Mouse (Mus musculus) hindbrain, embryonic 14.5 days (tissue): Measurements from ENCODE around the gene Sema3b. TPM values are rescaled to one million over a fixed set of nuclear protein-coding genes. Genes with fewer than 3 reads are reported as not detected.

Experiments
- ATAC-seq: fragments of 200-750 bp; cut with Nextera tagmentation; 2 replicates; pipeline ENCODE4 v1.8.0; 2017; ENCODE audit warnings: moderate number of reproducible peaks, mild to moderate bottlenecking, moderate TSS enrichment, moderate library complexity; ENCODE audit not compliant: low FRiP score
- DNase-seq: peaks from one replicate; pipeline ENCODE4 v3.0.0-alpha.2; 2015; ENCODE audit warnings: low spot score
- H3K27ac ChIP-seq: fragments of 300-500 bp; sonication (generic); 2 replicates; pipeline ENCODE4 v1.5.1; 2014; ENCODE audit warnings: mild to moderate bottlenecking, moderate library complexity
- H3K27me3 ChIP-seq: fragments of 300-500 bp; sonication (generic); 2 replicates; pipeline ENCODE4 v1.6.1; 2014; ENCODE audit warnings: mild to moderate bottlenecking, low read length, mixed read lengths; ENCODE audit not compliant: control insufficient read depth, insufficient read depth
- H3K36me3 ChIP-seq: fragments of 300-500 bp; sonication (generic); replicated peaks from 2 replicates; pipeline ENCODE4 v1.6.1; 2014; ENCODE audit not compliant: control insufficient read depth, insufficient read depth
- H3K4me1 ChIP-seq: fragments of 300-500 bp; sonication (generic); replicated peaks from 2 replicates; pipeline ENCODE4 v1.6.1; 2014; ENCODE audit warnings: antibody characterized with exemption, low read length, mixed read lengths; ENCODE audit not compliant: control insufficient read depth, insufficient read depth
- H3K4me2 ChIP-seq: fragments of 300-500 bp; sonication (generic); replicated peaks from 2 replicates; pipeline ENCODE4 v1.6.1; 2014; ENCODE audit warnings: mild to moderate bottlenecking, moderate library complexity
- H3K4me3 ChIP-seq: fragments of 300-500 bp; sonication (generic); replicated peaks from 2 replicates; pipeline ENCODE4 v1.5.1; 2014; ENCODE audit warnings: mild to moderate bottlenecking, low read length
- H3K9ac ChIP-seq: fragments of 300-500 bp; sonication (generic); 2 replicates; pipeline ENCODE4 v1.6.1; 2014
- H3K9me3 ChIP-seq: fragments of 300-500 bp; sonication (generic); 2 replicates; pipeline ENCODE4 v1.6.1; 2016; ENCODE audit warnings: low read length; ENCODE audit not compliant: control insufficient read depth
- WGBS: fragments of 180-500 bp; shearing (Covaris S2); extraction: QIAGEN DNeasy Blood & Tissue Kit; methylation state at CpG from one replicate; pipeline ENCODE4 v1.1.7; 2014; 5-methylcytosine and 5-hydroxymethylcytosine counted together
- polyA plus RNA-seq: library from polyadenylated mRNA; unstranded; fragments of >200 nt; fragmentation: Nextera tagmentation; extraction: Ambion mirVana; gene quantifications from 2 replicates; pipeline ENCODE4 v1.2.1, GENCODE M21; 2014

The Sema3b gene
- polyA plus RNA-seq, 1 experiment from 2014 or later, result 4.5 TPM

GRCm38 (mm10) chr9:107590058-107590772 lies 18.8 kb downstream of the Sema3b start:
- ATAC-seq (no peak), DNase-seq (no peak)
- no peak overlapping the region for H3K27ac ChIP-seq
- H3K9me3 ChIP-seq, result no peaks in the 10 kb centered on the region
- 94% methylated on average over 25 of the region's 25 CpGs for WGBS
- H3K4me2 ChIP-seq, result no peak overlapping the region
- peaks cover 36% of the 10 kb centered on the region for H3K36me3 ChIP-seq
- no peaks in the 10 kb centered on the region for H3K27me3 ChIP-seq
- H3K4me3 ChIP-seq, result no peak overlapping the region
- H3K4me1 ChIP-seq, result peaks cover 9% of the 10 kb centered on the region
- H3K9ac ChIP-seq, result no peak overlapping the region

GRCm38 (mm10) chr9:107587833-107588639 lies 21.0 kb downstream of the Sema3b start:
- peak; percentile 41 for DNase-seq
- Histone ChIP-seq H3K4me3 (peak overlapping the region; percentile 59), H3K9me3 (no peaks in the 10 kb centered on the region), H3K27ac (no peak overlapping the region), H3K27me3 (no peaks in the 10 kb centered on the region), H3K4me2 (peak overlapping the region; percentile 90), H3K36me3 (peaks cover 28% of the 10 kb centered on the region), H3K4me1 (peaks cover 9% of the 10 kb centered on the region), H3K9ac (peak overlapping the region; percentile 51)
- WGBS, result 5% methylated on average over 33 of the region's 33 CpGs
- peak; percentile 42 for ATAC-seq

- Histone ChIP-seq H3K4me3 (peak within 1 kb of the TSS; percentile 59), H3K4me1 (peaks cover 9% of the 10 kb centered on the region), H3K9me3 (no peaks in the 10 kb centered on the region), H3K36me3 (peaks cover 21% of the 10 kb centered on the region), H3K27ac (no peak within 1 kb of the TSS), H3K4me2 (peak within 1 kb of the TSS; percentile 90), H3K27me3 (no peaks in the 10 kb centered on the region), H3K9ac (peak within 1 kb of the TSS; percentile 51)
- WGBS, result 14% methylated on average over 46 of the region's 46 CpGs
- DNase-seq (peak; percentile 97), ATAC-seq (peak; percentile 98)
These were observed 21.8 kb downstream of the Sema3b start, which contains the start of gene Ifrd2 for GRCm38 (mm10) chr9:107586974-107587832. TSS of gene Ifrd2 (plus strand) at chr9:107587642.

GRCm38 (mm10) chr9:107586504-107586903 lies 22.5 kb downstream of the Sema3b start:
- ATAC-seq (no peak), DNase-seq (no peak)
- H3K4me2 ChIP-seq, result no peak overlapping the region
- H3K9ac ChIP-seq, result no peak overlapping the region
- no peak overlapping the region for H3K4me3 ChIP-seq
- H3K9me3 ChIP-seq, result no peaks in the 10 kb centered on the region
- no peak overlapping the region for H3K27ac ChIP-seq
- H3K27me3 ChIP-seq, result no peaks in the 10 kb centered on the region
- 91% methylated on average over 5 of the region's 5 CpGs for WGBS
- H3K4me1 ChIP-seq, result peaks cover 12% of the 10 kb centered on the region
- peaks cover 14% of the 10 kb centered on the region for H3K36me3 ChIP-seq

- H3K27me3 ChIP-seq, result no peaks in the 10 kb centered on the region
- H3K4me1 ChIP-seq, result peaks cover 20% of the 10 kb centered on the region
- H3K4me3 ChIP-seq, result no peak overlapping the region
- 92% methylated on average over 14 of the region's 14 CpGs for WGBS
- H3K36me3 ChIP-seq, result no peaks in the 10 kb centered on the region
- no peaks in the 10 kb centered on the region for H3K9me3 ChIP-seq
- H3K9ac ChIP-seq, result no peak overlapping the region
- H3K27ac ChIP-seq, result no peak overlapping the region
- no peak overlapping the region for H3K4me2 ChIP-seq
- no peak for ATAC-seq
- DNase-seq, result no peak
These were observed 25.9 kb downstream of the Sema3b start for GRCm38 (mm10) chr9:107583174-107583573.

GRCm38 (mm10) chr9:107582509-107583062 lies 26.4 kb downstream of the Sema3b start:
- no peak for DNase-seq
- ATAC-seq, result no peak
- no peaks in the 10 kb centered on the region for H3K9me3 ChIP-seq
- H3K27me3 ChIP-seq, result no peaks in the 10 kb centered on the region
- H3K27ac ChIP-seq, result no peak overlapping the region
- WGBS, result 90% methylated on average over 7 of the region's 7 CpGs
- H3K9ac ChIP-seq, result no peak overlapping the region; the same call in 1 of the 2 replicates
- no peaks in the 10 kb centered on the region for H3K36me3 ChIP-seq
- H3K4me2 ChIP-seq, result no peak overlapping the region
- peaks cover 17% of the 10 kb centered on the region for H3K4me1 ChIP-seq
- H3K4me3 ChIP-seq, result no peak overlapping the region

- ATAC-seq (no peak), DNase-seq (no peak)
- H3K4me3 ChIP-seq, result peak overlapping the region; percentile 55
- H3K4me2 ChIP-seq, result peak overlapping the region; percentile 72
- no peaks in the 10 kb centered on the region for H3K27me3 ChIP-seq
- peaks cover 17% of the 10 kb centered on the region for H3K4me1 ChIP-seq
- H3K9ac ChIP-seq, result peak overlapping the region; percentile 75
- H3K9me3 ChIP-seq, result no peaks in the 10 kb centered on the region
- 80% methylated on average over 4 of the region's 4 CpGs for WGBS
- H3K27ac ChIP-seq, result no peak overlapping the region
- H3K36me3 ChIP-seq, result no peaks in the 10 kb centered on the region
These were observed 27.4 kb downstream of the Sema3b start for GRCm38 (mm10) chr9:107581584-107581983.

GRCm38 (mm10) chr9:107580501-107581317 lies 28.3 kb downstream of the Sema3b start, which contains the start of gene Hyal3:
TSS of gene Hyal3 (plus strand) at chr9:107580818.
- H3K4me3 ChIP-seq, result peak within 1 kb of the TSS; percentile 55
- peak; percentile 83 for DNase-seq
- under 1% methylated on average over 32 of the region's 32 CpGs for WGBS
- peak within 1 kb of the TSS; percentile 75 for H3K9ac ChIP-seq
- peak; percentile 73 for ATAC-seq
- H3K9me3 ChIP-seq, result no peaks in the 10 kb centered on the region
- peaks cover 17% of the 10 kb centered on the region for H3K4me1 ChIP-seq
- peak within 1 kb of the TSS; percentile 83 for H3K27ac ChIP-seq
- no peaks in the 10 kb centered on the region for H3K27me3 ChIP-seq
- H3K36me3 ChIP-seq, result no peaks in the 10 kb centered on the region
- H3K4me2 ChIP-seq, result peak within 1 kb of the TSS; percentile 72
